Mouse (Mus musculus) spleen, postnatal 36 days (tissue): ENCODE measurements around the gene Mef2d.
A peak's percentile ranks its signal among the peaks of the same experiment; 100 is the strongest.

Source experiments
- DNase-seq, 2 experiments: peaks; one replicate each; pipeline ENCODE4 v3.0.0; 2022; ENCODE audit warnings: low spot score in 2 of 2, mixed read lengths in 1 of 2

Mef2d gene

GRCm38 (mm10) chr3:88207451-88208100 lies 65.4 kb downstream of the Mef2d start:
- DNase-seq = no peak

GRCm38 (mm10) chr3:88208226-88208720 lies 66.1 kb downstream of the Mef2d start:
- DNase-seq = no peak

- DNase-seq = no peak
Measured at GRCm38 (mm10) chr3:88209306-88209705, 67.1 kb downstream of the Mef2d start.

- DNase-seq = no peak
Measured at GRCm38 (mm10) chr3:88210121-88210520, 67.9 kb downstream of the Mef2d start.

GRCm38 (mm10) chr3:88210918-88211317 lies 68.7 kb downstream of the Mef2d start:
- no peak for DNase-seq

- no peak for DNase-seq
Measured at GRCm38 (mm10) chr3:88212356-88212755, 70.2 kb downstream of the Mef2d start.

GRCm38 (mm10) chr3:88213019-88213418 lies 70.8 kb downstream of the Mef2d start:
- no peak for DNase-seq

GRCm38 (mm10) chr3:88214197-88214938 lies 72.2 kb downstream of the Mef2d start:
- no peak for DNase-seq

- no peak for DNase-seq
Measured at GRCm38 (mm10) chr3:88214971-88215552, 72.9 kb downstream of the Mef2d start.

GRCm38 (mm10) chr3:88215553-88216004 lies 73.4 kb downstream of the Mef2d start:
- DNase-seq = no peak

GRCm38 (mm10) chr3:88216116-88216515 lies 73.9 kb downstream of the Mef2d start:
- DNase-seq = no peak

- no peak for DNase-seq
Measured at GRCm38 (mm10) chr3:88216534-88217326, 74.6 kb downstream of the Mef2d start.

- no peak for DNase-seq
Measured at GRCm38 (mm10) chr3:88217679-88218078, 75.5 kb downstream of the Mef2d start.

- DNase-seq = no peak
Measured at GRCm38 (mm10) chr3:88219940-88220339, 77.8 kb downstream of the Mef2d start.

GRCm38 (mm10) chr3:88220842-88221241 lies 78.7 kb downstream of the Mef2d start:
- DNase-seq = peak in 1 of 2 experiments; percentile 33
